Comparison of ENCODE assay signal across 21 mouse cellular contexts in the genomic region with DNA sequence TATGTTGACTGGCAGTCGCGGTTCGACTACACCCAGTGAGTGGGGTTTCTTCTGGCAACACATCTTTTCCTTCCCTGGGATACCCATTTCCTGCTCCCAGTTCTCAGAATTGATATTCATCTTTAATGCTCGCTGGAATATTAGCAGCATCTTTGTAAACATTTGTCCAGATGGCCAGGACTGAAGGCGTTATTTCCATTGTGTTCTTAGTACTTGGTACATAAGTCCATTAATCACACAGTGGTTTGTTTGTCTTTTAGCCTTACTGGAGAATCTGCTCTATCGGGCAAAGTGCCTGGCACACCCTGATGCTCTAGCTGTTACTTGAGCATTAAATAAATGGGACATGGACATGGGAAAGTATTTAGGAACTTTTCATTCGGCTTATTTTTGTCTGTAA. TPM values are rescaled to one million over a fixed set of nuclear protein-coding genes. Genes with fewer than 3 reads are reported as not detected.
"Had no signal": no experiment of that assay in that cellular context is flagged by ENCODE, and none has a peak within 500 bp of the region (broad histone marks: within the 10 kb centered on the region; RNA-seq: fewer than 3 reads in every experiment).

No protein-coding gene starts in this region.

- DNase-seq: liver; liver, embryonic 13.5 days; liver, postnatal 0 days; right cerebral cortex, postnatal 14 days; thymus, adult 2 months; thymus, postnatal 25 days; thymus, postnatal 4 days had no signal

- H3K27me3 ChIP-seq: liver, embryonic 13.5 days; liver, embryonic 15.5 days; megakaryocyte, embryonic 14.5 days; midbrain, embryonic 13.5 days; midbrain, embryonic 15.5 days; neural tube, embryonic 12.5 days; stomach, embryonic 15.5 days had no signal

- H3K27ac ChIP-seq: liver, embryonic 13.5 days; liver, embryonic 15.5 days; macrophage; midbrain, embryonic 13.5 days; midbrain, embryonic 15.5 days; neural tube, embryonic 12.5 days; stomach, embryonic 15.5 days; stomach, postnatal 0 days had no signal

- H3K4me1 ChIP-seq: liver, embryonic 13.5 days; liver, embryonic 15.5 days; megakaryocyte, embryonic 14.5 days; midbrain, embryonic 13.5 days; midbrain, embryonic 15.5 days; neural tube, embryonic 12.5 days; stomach, embryonic 15.5 days had no signal

- H3K9ac ChIP-seq: liver, embryonic 13.5 days; liver, embryonic 15.5 days; liver, postnatal 0 days; midbrain, embryonic 13.5 days; midbrain, embryonic 15.5 days; neural tube, embryonic 12.5 days; stomach, embryonic 15.5 days had no signal

- H3K9me3 ChIP-seq: liver, embryonic 13.5 days; liver, embryonic 15.5 days; megakaryocyte, embryonic 14.5 days; midbrain, embryonic 13.5 days; midbrain, embryonic 15.5 days; neural tube, embryonic 12.5 days; stomach, embryonic 15.5 days had no signal

- H3K4me2 ChIP-seq: liver, embryonic 11.5 days; liver, embryonic 13.5 days; liver, embryonic 15.5 days; midbrain, embryonic 13.5 days; midbrain, embryonic 15.5 days; neural tube, embryonic 12.5 days; stomach, embryonic 15.5 days had no signal

- ATAC-seq: liver, postnatal 0 days; midbrain, embryonic 13.5 days; midbrain, embryonic 15.5 days had no signal

- H3K4me3 ChIP-seq: liver, embryonic 13.5 days; liver, embryonic 15.5 days; megakaryocyte, embryonic 14.5 days; midbrain, embryonic 13.5 days; midbrain, embryonic 15.5 days; neural tube, embryonic 12.5 days; stomach, embryonic 15.5 days had no signal

- H3K36me3 ChIP-seq: liver, embryonic 13.5 days; liver, embryonic 15.5 days; midbrain, embryonic 13.5 days; midbrain, embryonic 15.5 days; neural tube, embryonic 12.5 days; stomach, embryonic 15.5 days had no signal

RNA-seq across cellular contexts. Expression of gene Gfral, which starts 39.1 kb away (rescaled TPM):
- polyA plus RNA-seq: liver, embryonic 11.5 days; liver, embryonic 13.5 days; liver, embryonic 15.5 days; liver, postnatal 0 days; lung, embryonic 16.5 days; macrophage; midbrain, embryonic 13.5 days; midbrain, embryonic 15.5 days; neural tube, embryonic 12.5 days; neural tube, embryonic 14.5 days; spleen, adult 2 months; stomach, embryonic 15.5 days; stomach, postnatal 0 days; testis, adult 2 months; thymus, adult 2 months; urinary bladder, adult 2 months had no signal
